Mouse (Mus musculus) brown adipose tissue, adult 24 weeks (tissue): ENCODE data around the gene Mapk8ip1. TPM values are rescaled to one million over a fixed set of nuclear protein-coding genes. Genes with fewer than 3 reads are reported as not detected.

ENCODE experiments used
- H3K27ac ChIP-seq: fragments of 200-500 bp; replicated peaks from 2 replicates; pipeline ENCODE4 v1.5.1; 2012; ENCODE audit warnings: low read depth, mild to moderate bottlenecking, low read length
- H3K4me1 ChIP-seq: fragments of 200-500 bp; 2 replicates; pipeline ENCODE4 v1.6.1; 2012; ENCODE audit warnings: low read length, mixed read lengths; ENCODE audit not compliant: control insufficient read depth, insufficient read depth, insufficient read length
- H3K4me3 ChIP-seq: fragments of 200-500 bp; 2 replicates; pipeline ENCODE4 v1.5.1; 2012; ENCODE audit warnings: low read depth, mild to moderate bottlenecking, low read length, moderate library complexity; ENCODE audit not compliant: insufficient read depth
- polyA plus RNA-seq: library from polyadenylated mRNA; stranded (reverse); fragments of >200 nt; gene quantifications from 2 replicates; pipeline ENCODE4 v1.2.4, GENCODE M21; 2012; ENCODE audit not compliant: missing spikeins, insufficient read depth, insufficient read length

Mapk8ip1 gene
- polyA plus RNA-seq, 1 experiment: 9.6 TPM

- Histone ChIP-seq H3K4me1 (no peaks in the 10 kb centered on the region; the same call in 1 of the 2 replicates), H3K27ac (no peak overlapping the region), H3K4me3 (peak overlapping the region; percentile 54)
These were observed 11.4 kb downstream of the Mapk8ip1 start for GRCm38 (mm10) chr2:92389645-92390044.

- H3K4me1 ChIP-seq: no peaks in the 10 kb centered on the region; the same call in 1 of the 2 replicates
- H3K4me3 ChIP-seq: peak overlapping the region; percentile 56
- H3K27ac ChIP-seq: no peak overlapping the region
These were observed 12.0 kb downstream of the Mapk8ip1 start for GRCm38 (mm10) chr2:92388891-92389641.

GRCm38 (mm10) chr2:92388081-92388517 lies 13.0 kb downstream of the Mapk8ip1 start:
- Histone ChIP-seq H3K27ac (no peak overlapping the region), H3K4me3 (no peak overlapping the region), H3K4me1 (no peaks in the 10 kb centered on the region; the same call in 1 of the 2 replicates)

GRCm38 (mm10) chr2:92387646-92388045 lies 13.4 kb downstream of the Mapk8ip1 start:
- no peak overlapping the region for H3K27ac ChIP-seq
- H3K4me3 ChIP-seq: no peak overlapping the region
- H3K4me1 ChIP-seq: no peaks in the 10 kb centered on the region; the same call in 1 of the 2 replicates

DNA sequence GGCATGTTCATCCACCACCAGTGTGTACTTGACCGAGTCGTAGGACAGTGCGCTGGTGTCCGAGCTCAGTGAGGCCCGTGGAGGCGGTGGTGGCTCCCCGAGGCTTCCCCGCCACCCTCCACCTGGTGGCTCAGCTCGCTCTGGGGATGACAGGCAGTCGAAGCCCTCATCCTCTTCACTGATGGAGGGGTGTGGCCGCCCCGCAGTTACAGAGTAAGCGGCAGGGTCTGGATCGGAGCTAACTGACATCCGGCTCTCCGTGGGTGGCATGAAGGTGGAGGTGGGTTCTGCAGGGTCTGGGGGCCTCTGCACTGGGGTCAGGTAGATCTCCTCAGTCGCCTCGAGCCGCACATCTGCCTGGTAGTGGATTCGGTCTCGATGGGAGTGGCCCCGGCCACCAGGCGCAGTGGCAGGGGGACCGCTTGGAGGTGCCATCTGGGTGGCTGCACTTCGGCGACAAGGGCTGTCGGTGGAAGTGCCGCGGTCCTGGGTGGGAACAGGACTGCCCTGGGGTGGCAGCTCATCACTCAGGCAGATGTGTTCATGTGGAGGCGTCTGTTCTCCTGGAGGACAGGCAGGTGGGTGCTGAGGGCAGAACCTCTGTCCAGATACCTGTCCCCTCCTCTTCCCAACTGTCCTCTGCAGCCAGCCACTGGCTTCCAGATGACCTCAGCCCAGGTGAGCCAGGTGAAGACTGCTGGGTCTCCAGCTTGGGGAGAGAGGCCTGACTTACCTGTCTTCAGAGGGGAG lies 14.1 kb downstream of the Mapk8ip1 start:
- no peaks in the 10 kb centered on the region; the same call in 1 of the 2 replicates for H3K4me1 ChIP-seq
- no peak overlapping the region for H3K27ac ChIP-seq

GRCm38 (mm10) chr2:92385113-92386051 lies 15.7 kb downstream of the Mapk8ip1 start:
- no peak overlapping the region for H3K4me3 ChIP-seq
- H3K4me1 ChIP-seq: no peaks in the 10 kb centered on the region; the same call in 1 of the 2 replicates
- H3K27ac ChIP-seq: no peak overlapping the region

More for the DNA sequence above, 14.1 kb downstream of the Mapk8ip1 start:
- no peak overlapping the region for H3K4me3 ChIP-seq

- H3K4me1 ChIP-seq: no peaks in the 10 kb centered on the region; the same call in 1 of the 2 replicates
- no peak overlapping the region for H3K27ac ChIP-seq
- no peak overlapping the region for H3K4me3 ChIP-seq
These were observed 17.0 kb downstream of the Mapk8ip1 start for GRCm38 (mm10) chr2:92384101-92384500.

- Histone ChIP-seq H3K4me1 (no peaks in the 10 kb centered on the region), H3K4me3 (no peak overlapping the region), H3K27ac (no peak overlapping the region)
These were observed 18.3 kb downstream of the Mapk8ip1 start for GRCm38 (mm10) chr2:92382759-92383158.

DNA sequence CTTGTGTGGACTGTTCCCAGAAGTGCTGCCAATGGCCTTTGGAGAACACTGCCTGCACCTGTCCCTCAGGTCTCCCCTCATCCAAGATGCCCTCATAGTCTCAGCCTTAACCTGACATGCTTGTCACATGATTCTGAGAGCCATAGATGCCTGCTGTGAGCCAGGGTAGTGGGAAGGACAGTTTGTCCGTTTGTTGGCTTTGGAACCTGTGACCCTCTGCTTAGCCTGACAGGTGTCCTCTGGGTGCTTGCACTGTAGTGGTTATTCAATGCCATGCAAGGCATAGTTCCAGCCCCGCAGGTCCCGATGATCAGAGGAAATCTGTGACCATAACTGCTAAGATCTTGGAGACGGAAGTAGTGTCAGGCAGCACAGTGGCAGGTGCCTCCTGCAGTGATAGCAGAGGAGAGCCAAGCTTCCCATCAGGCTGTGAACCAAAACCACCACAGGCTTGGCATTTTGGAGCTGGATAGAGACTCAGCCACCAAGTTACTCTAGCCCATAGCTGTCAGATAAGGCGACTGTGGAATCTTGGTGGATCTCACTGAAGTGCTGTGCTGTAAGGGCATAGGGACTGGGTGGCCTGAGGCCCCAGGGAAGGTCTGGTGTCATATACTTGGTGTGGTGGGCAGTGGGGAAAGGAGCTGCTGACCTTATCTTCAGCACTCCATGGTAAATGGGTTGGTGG lies 19.0 kb downstream of the Mapk8ip1 start, which contains the start of gene 1700029I15Rik:
Gene 1700029I15Rik, plus strand, starts transcription at position 638 of the 688 bp plus-strand sequence.
- Histone ChIP-seq H3K4me1 (no peaks in the 10 kb centered on the region), H3K27ac (no peak within 1 kb of the TSS), H3K4me3 (no peak within 1 kb of the TSS)

GRCm38 (mm10) chr2:92381161-92381560 lies 19.9 kb downstream of the Mapk8ip1 start:
- H3K27ac ChIP-seq: no peak overlapping the region
- no peaks in the 10 kb centered on the region for H3K4me1 ChIP-seq
- no peak overlapping the region for H3K4me3 ChIP-seq

GRCm38 (mm10) chr2:92380495-92381050 lies 20.5 kb downstream of the Mapk8ip1 start:
- Histone ChIP-seq H3K27ac (no peak overlapping the region), H3K4me1 (no peaks in the 10 kb centered on the region), H3K4me3 (no peak overlapping the region)

DNA sequence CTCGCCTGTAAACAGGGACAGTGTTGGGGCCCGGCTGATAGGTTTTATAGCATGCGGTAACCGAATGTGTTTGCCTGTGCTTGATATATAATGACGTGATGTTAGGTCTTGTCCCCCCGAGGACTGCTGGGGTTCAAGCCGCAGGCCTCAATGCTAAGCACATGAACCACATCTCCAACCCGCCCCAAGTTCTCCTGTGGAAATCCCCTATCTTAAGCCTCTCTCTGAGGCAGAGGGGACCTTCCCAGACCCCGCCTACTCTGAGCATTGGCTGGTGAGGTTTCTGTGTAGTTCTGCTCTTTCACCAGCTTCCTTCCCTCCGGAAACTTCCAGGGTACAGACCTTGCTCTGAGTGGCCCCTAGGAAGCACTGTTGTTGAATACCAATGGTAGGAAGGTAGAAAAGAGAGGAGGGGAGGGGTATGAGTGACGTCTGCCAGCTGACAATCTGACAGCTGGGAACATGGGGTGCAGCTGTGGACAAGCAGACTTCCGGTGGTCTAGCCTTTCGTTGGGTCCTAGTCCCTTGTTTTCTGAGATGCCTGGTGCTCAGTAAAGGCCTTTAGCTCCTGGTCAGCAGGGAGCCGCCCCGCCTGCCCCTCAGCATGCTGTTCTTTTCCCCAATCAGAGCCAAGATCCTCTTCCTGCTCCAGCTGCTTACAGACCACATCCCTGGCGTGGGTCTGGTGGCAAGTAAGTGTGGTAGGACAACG lies 21.1 kb downstream of the Mapk8ip1 start:
- Histone ChIP-seq H3K4me1 (no peaks in the 10 kb centered on the region), H3K27ac (no peak overlapping the region), H3K4me3 (no peak overlapping the region)

GRCm38 (mm10) chr2:92377320-92377719 lies 23.7 kb downstream of the Mapk8ip1 start:
- peaks cover 11% of the 10 kb centered on the region for H3K4me1 ChIP-seq
- no peak overlapping the region for H3K4me3 ChIP-seq

More at GRCm38 (mm10) chr2:92377320-92377719, 23.7 kb downstream of the Mapk8ip1 start:
- H3K27ac ChIP-seq: no peak overlapping the region
